8 mouse cellular contexts compared by ENCODE assay signal in genomic region chr5:64149184-64150127, GRCm38 (mm10). TPM values are rescaled to one million over a fixed set of nuclear protein-coding genes. Genes with fewer than 3 reads are reported as not detected.
A peak's percentile ranks its signal among the peaks of the same experiment; 100 is the strongest.
DNase-seq lines count a peak whose midpoint lies in the region; ATAC-seq and TF ChIP-seq lines count a peak whose summit lies in the region.

No protein-coding gene starts in this region.

- H3K4me3 ChIP-seq in forebrain, embryonic 12.5 days (replicated peaks) = no peak overlapping the region
- H3K4me3 ChIP-seq in forebrain, embryonic 14.5 days (ENCODE audit: low read depth, low read length) = no peak overlapping the region
- no peak overlapping the region for H3K4me3 ChIP-seq in embryonic facial prominence, embryonic 11.5 days (ENCODE audit: low read depth, low read length)
- H3K4me3 ChIP-seq in liver, embryonic 14.5 days (ENCODE audit: insufficient read depth in 1 of 2, low read depth in 2 of 2, low read length in 2 of 2) = peak overlapping the region; percentile 43 to 62

- TF ChIP-seq CTCF in liver, embryonic 14.5 days (IDR thresholded peaks at IDR 0.05; ENCODE audit: low read depth) = no peak

- 0 out of 2 replicates have a peak, but pooled peaks cover 2% of the 10 kb centered on the region for H3K27me3 ChIP-seq in forebrain, embryonic 12.5 days
- no peaks in the 10 kb centered on the region for H3K27me3 ChIP-seq in forebrain, embryonic 14.5 days (replicated peaks; ENCODE audit: control insufficient read depth, insufficient read depth, low read length)
- no peaks in the 10 kb centered on the region; the same call in 1 of the 2 replicates for H3K27me3 ChIP-seq in embryonic facial prominence, embryonic 11.5 days (ENCODE audit: control insufficient read depth, insufficient read depth, low read length)
- H3K27me3 ChIP-seq in liver, embryonic 14.5 days (ENCODE audit: control insufficient read depth, insufficient read depth, low read length) = no peaks in the 10 kb centered on the region

- H3K27ac ChIP-seq in forebrain, embryonic 12.5 days = no peak overlapping the region
- H3K27ac ChIP-seq in forebrain, embryonic 14.5 days (ENCODE audit: low read depth, low read length) = no peak overlapping the region
- H3K27ac ChIP-seq in embryonic facial prominence, embryonic 11.5 days (replicated peaks; ENCODE audit: low read depth, low read length) = no peak overlapping the region
- H3K27ac ChIP-seq in liver, embryonic 14.5 days = peak overlapping the region; percentile 5

- 43% methylated on average over 17 of the region's 17 CpGs for WGBS in forebrain, embryonic 12.5 days
- 43% methylated on average over 17 of the region's 17 CpGs for WGBS in forebrain, embryonic 14.5 days
- WGBS in embryonic facial prominence, embryonic 11.5 days = 27% methylated on average over 17 of the region's 17 CpGs
- WGBS in liver, embryonic 14.5 days (ENCODE audit: insufficient replicate concordance) = 5% methylated on average over 17 of the region's 17 CpGs

- no peak for DNase-seq in forebrain, embryonic 14.5 days (ENCODE audit: low spot score)
- DNase-seq in 416B (ENCODE audit: low read depth) = peak; percentile 82
- DNase-seq in embryonic facial prominence, embryonic 11.5 days (ENCODE audit: low spot score) = peak; percentile 12
- peak; percentile 51 to 72 (median 55) for DNase-seq in liver, embryonic 14.5 days (ENCODE audit: low read depth in 3 of 3, low spot score in 3 of 3)
- no peak for DNase-seq in layer of hippocampus, adult 8-10 months (ENCODE audit: low spot score in 2 of 2)
- DNase-seq in retina, embryonic 14.5 days (ENCODE audit: low spot score) = no peak
- no peak for DNase-seq in gastrocnemius, adult 8-10 months (ENCODE audit: low spot score in 2 of 2)

- no peak for ATAC-seq in forebrain, embryonic 12.5 days (ENCODE audit: low FRiP score)
- ATAC-seq in forebrain, embryonic 14.5 days = no peak
- ATAC-seq in embryonic facial prominence, embryonic 11.5 days (replicated peaks; ENCODE audit: insufficient number of reproducible peaks, low FRiP score, low TSS enrichment, low read depth) = no peak
- ATAC-seq in liver, embryonic 14.5 days (ENCODE audit: insufficient read depth) = peak; percentile 93

- H3K9ac ChIP-seq in forebrain, embryonic 12.5 days = no peak overlapping the region
- no peak overlapping the region for H3K9ac ChIP-seq in forebrain, embryonic 14.5 days (ENCODE audit: low read length)
- no peak overlapping the region for H3K9ac ChIP-seq in embryonic facial prominence, embryonic 11.5 days (replicated peaks; ENCODE audit: low read length)
- peak overlapping the region; percentile 57 for H3K9ac ChIP-seq in liver, embryonic 14.5 days (replicated peaks)

- H3K4me1 ChIP-seq in forebrain, embryonic 12.5 days = no peaks in the 10 kb centered on the region
- no peaks in the 10 kb centered on the region for H3K4me1 ChIP-seq in forebrain, embryonic 14.5 days (ENCODE audit: control insufficient read depth, insufficient read depth, low read length)
- H3K4me1 ChIP-seq in embryonic facial prominence, embryonic 11.5 days (ENCODE audit: control insufficient read depth, insufficient read depth, low read length) = 0 out of 2 replicates have a peak, but pooled peaks cover 3% of the 10 kb centered on the region
- H3K4me1 ChIP-seq in liver, embryonic 14.5 days (replicated peaks; ENCODE audit: control insufficient read depth in 2 of 2, insufficient read depth in 2 of 2, low read length in 1 of 2) = peaks cover 8 to 16% of the 10 kb centered on the region in 2 experiments

- H3K36me3 ChIP-seq in forebrain, embryonic 12.5 days (replicated peaks) = no peaks in the 10 kb centered on the region
- H3K36me3 ChIP-seq in forebrain, embryonic 14.5 days (ENCODE audit: control insufficient read depth, insufficient read depth, low read length) = no peaks in the 10 kb centered on the region
- no peaks in the 10 kb centered on the region for H3K36me3 ChIP-seq in embryonic facial prominence, embryonic 11.5 days (replicated peaks; ENCODE audit: control insufficient read depth, insufficient read depth, low read depth, low read length)
- H3K36me3 ChIP-seq in liver, embryonic 14.5 days (replicated peaks; ENCODE audit: control insufficient read depth, insufficient read depth, low read depth) = no peaks in the 10 kb centered on the region

- 0 out of 2 replicates have a peak overlapping the region, but pooled peaks have one; percentile 2 for H3K4me2 ChIP-seq in forebrain, embryonic 12.5 days
- no peak overlapping the region for H3K4me2 ChIP-seq in forebrain, embryonic 14.5 days (ENCODE audit: low read length)
- H3K4me2 ChIP-seq in embryonic facial prominence, embryonic 11.5 days (ENCODE audit: low read depth, low read length) = no peak overlapping the region
- H3K4me2 ChIP-seq in liver, embryonic 14.5 days (ENCODE audit: low read depth) = peak overlapping the region; percentile 69

- TF ChIP-seq EP300 in liver, embryonic 14.5 days (IDR thresholded peaks at IDR 0.05; ENCODE audit: low read depth) = no peak

- H3K9me3 ChIP-seq in forebrain, embryonic 12.5 days = no peaks in the 10 kb centered on the region
- H3K9me3 ChIP-seq in forebrain, embryonic 14.5 days (replicated peaks; ENCODE audit: control insufficient read depth, low read length) = no peaks in the 10 kb centered on the region
- no peaks in the 10 kb centered on the region for H3K9me3 ChIP-seq in embryonic facial prominence, embryonic 11.5 days (replicated peaks; ENCODE audit: control insufficient read depth, low read length)
- no peaks in the 10 kb centered on the region for H3K9me3 ChIP-seq in liver, embryonic 14.5 days (ENCODE audit: control insufficient read depth, low read length)

RNA-seq across cellular contexts. Expression of gene Tbc1d1, which starts 6.6 kb away (rescaled TPM):
- 25.3 and 26.4 TPM in 2 replicates for polyA plus RNA-seq in forebrain, embryonic 12.5 days (2016; fragmentation: Nextera tagmentation; extraction: Ambion mirVana)
- 11.6 TPM in 2 replicates for polyA plus RNA-seq in forebrain, embryonic 14.5 days (2014; fragmentation: Nextera tagmentation; extraction: Ambion mirVana)
- 29.5 and 30.4 TPM in 2 replicates for polyA plus RNA-seq in embryonic facial prominence, embryonic 11.5 days (2014; fragmentation: Nextera tagmentation; extraction: Ambion mirVana)
- polyA plus RNA-seq in liver, embryonic 14.5 days (2012; rRNA removed) = 3.5 and 4.8 TPM in 2 replicates
- 5.6 and 6.7 TPM in 2 replicates for polyA plus RNA-seq in liver, embryonic 14.5 days (2014; fragmentation: Nextera tagmentation; extraction: Ambion mirVana)
- 10 to 100 TPM; 26.0 to 30.5 (median 28.4) TPM for total RNA-seq in layer of hippocampus, adult 8-10 months (2022)
- total RNA-seq in gastrocnemius, adult 8-10 months (2022) = 100 to 1,000 TPM in 1 of 4 experiments, 10 to 100 TPM in 3; 52.4 to 135 (median 62.0) TPM

RNA-seq across cellular contexts. Expression of gene Pgm2, which starts 56.7 kb away (rescaled TPM):
- polyA plus RNA-seq in forebrain, embryonic 12.5 days (2016; fragmentation: Nextera tagmentation; extraction: Ambion mirVana) = 30.7 and 31.5 TPM in 2 replicates
- polyA plus RNA-seq in forebrain, embryonic 14.5 days (2014; fragmentation: Nextera tagmentation; extraction: Ambion mirVana) = 26.5 and 28.1 TPM in 2 replicates
- polyA plus RNA-seq in embryonic facial prominence, embryonic 11.5 days (2014; fragmentation: Nextera tagmentation; extraction: Ambion mirVana) = 35.2 and 35.6 TPM in 2 replicates
- 8.2 and 10.5 TPM in 2 replicates for polyA plus RNA-seq in liver, embryonic 14.5 days (2012; rRNA removed)
- polyA plus RNA-seq in liver, embryonic 14.5 days (2014; fragmentation: Nextera tagmentation; extraction: Ambion mirVana) = 18.2 and 18.5 TPM in 2 replicates
- 10 to 100 TPM in 2 of 4 experiments, 1 to 10 TPM in 2; 10.0 to 12.6 (median 10.4) TPM for total RNA-seq in layer of hippocampus, adult 8-10 months (2022)
- total RNA-seq in gastrocnemius, adult 8-10 months (2022) = 1 to 10 TPM in 3 of 4 experiments, under 1 TPM in 1; 0.97 to 2.4 (median 1.4) TPM

Comparison
In these comparisons a context has a peak if more than half of its experiments do, and no peak if none do; other contexts are left out.
1. H3K4me2 ChIP-seq: peak in forebrain, embryonic 12.5 days (single experiment) and liver, embryonic 14.5 days (single experiment); none in forebrain, embryonic 14.5 days (single experiment) and embryonic facial prominence, embryonic 11.5 days (single experiment).
2. H3K4me3 ChIP-seq: peak in liver, embryonic 14.5 days (2 of 2); none in forebrain, embryonic 12.5 days (single experiment), forebrain, embryonic 14.5 days (single experiment) and embryonic facial prominence, embryonic 11.5 days (single experiment).
3. DNase-seq: peak in 416B (single experiment), embryonic facial prominence, embryonic 11.5 days (single experiment) and liver, embryonic 14.5 days (3 of 3); none in forebrain, embryonic 14.5 days (single experiment), layer of hippocampus, adult 8-10 months (0 of 2), retina, embryonic 14.5 days (single experiment) and gastrocnemius, adult 8-10 months (0 of 2).